Mouse (Mus musculus): Measurements from ENCODE around the gene Taf9.

GRCm38 (mm10) chr13:100642471-100643209 lies 8.7 kb upstream of the Taf9 start:
- TF ChIP-seq POLR2A (IDR thresholded peaks at IDR 0.05; ENCODE audit: extremely low read depth, insufficient read depth, low read length) (no peak), CTCF (IDR thresholded peaks at IDR 0.05; ENCODE audit: extremely low read depth, insufficient read depth, low read length) (no peak)
